Mouse (Mus musculus) limb, embryonic 13.5 days (tissue): ENCODE measurements around the gene Ccnl2. TPM values are rescaled to one million over a fixed set of nuclear protein-coding genes. Genes with fewer than 3 reads are reported as not detected.
A peak's percentile ranks its signal among the peaks of the same experiment; 100 is the strongest.
"Not testable (repeated sequence)": the region's sequence is repeated elsewhere in the genome, so short reads cannot be mapped to it uniquely, and the experiment has no call there.

Experiments used
- ATAC-seq: fragments of 200-750 bp; cut with Nextera tagmentation; 2 replicates; pipeline ENCODE4 v1.8.0; 2017; ENCODE audit warnings: low read depth, moderate number of reproducible peaks, moderate TSS enrichment; ENCODE audit not compliant: low FRiP score
- H3K27ac ChIP-seq: fragments of 300-500 bp; sonication (generic); 2 replicates; pipeline ENCODE4 v1.5.1; 2015; ENCODE audit warnings: inconsistent platforms, mild to moderate bottlenecking, moderate library complexity
- H3K27me3 ChIP-seq: fragments of 300-500 bp; sonication (generic); 2 replicates; pipeline ENCODE4 v1.6.1; 2015; ENCODE audit warnings: mild to moderate bottlenecking, inconsistent platforms
- H3K36me3 ChIP-seq: fragments of 300-500 bp; sonication (generic); 2 replicates; pipeline ENCODE4 v1.6.1; 2015; ENCODE audit warnings: inconsistent platforms, mild to moderate bottlenecking, moderate library complexity
- H3K4me1 ChIP-seq: fragments of 300-500 bp; sonication (generic); 2 replicates; pipeline ENCODE4 v1.6.1; 2015; ENCODE audit warnings: inconsistent platforms
- H3K4me2 ChIP-seq: fragments of 300-500 bp; sonication (generic); replicated peaks from 2 replicates; pipeline ENCODE4 v1.6.1; 2015; ENCODE audit warnings: inconsistent platforms, mild to moderate bottlenecking, moderate library complexity
- H3K4me3 ChIP-seq: fragments of 300-500 bp; sonication (generic); 2 replicates; pipeline ENCODE4 v1.5.1; 2015; ENCODE audit warnings: moderate library complexity, mild to moderate bottlenecking, inconsistent platforms
- H3K9ac ChIP-seq: fragments of 300-500 bp; sonication (generic); 2 replicates; pipeline ENCODE4 v1.6.1; 2015; ENCODE audit warnings: mild to moderate bottlenecking, inconsistent platforms
- H3K9me3 ChIP-seq: fragments of 300-500 bp; sonication (generic); 2 replicates; pipeline ENCODE4 v1.6.1; 2016; ENCODE audit warnings: inconsistent platforms
- WGBS: fragments of 180-500 bp; shearing (Covaris S2); methylation state at CpG from one replicate; pipeline ENCODE4 v1.1.7; 2015; 5-methylcytosine and 5-hydroxymethylcytosine counted together
- polyA plus RNA-seq: library from polyadenylated mRNA; unstranded; fragments of >200 nt; fragmentation: Nextera tagmentation; extraction: Ambion mirVana; gene quantifications from 2 replicates; pipeline ENCODE4 v1.2.1, GENCODE M21; 2015

The Ccnl2 gene
- polyA plus RNA-seq, 1 experiment from 2014 or later = 231 TPM

DNA sequence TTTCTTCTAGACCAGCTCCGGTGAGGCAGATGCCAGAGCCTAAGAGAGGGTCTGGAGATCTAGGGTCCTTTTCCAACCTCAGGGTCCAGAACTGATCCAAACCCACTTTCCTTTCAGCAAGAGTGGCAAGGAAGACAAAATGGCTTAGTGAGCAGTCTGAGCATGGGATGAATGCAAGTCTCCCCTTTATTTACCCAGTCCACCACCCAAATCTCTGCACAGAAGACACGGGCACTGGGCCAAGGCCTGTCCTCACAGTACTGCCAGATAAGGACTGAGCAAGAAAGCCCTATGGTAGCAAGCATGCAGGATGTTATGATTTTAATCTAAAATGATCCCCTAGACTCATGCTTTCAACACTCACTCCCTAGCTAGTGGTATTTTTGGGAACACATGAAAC lies 34.5 kb upstream of the Ccnl2 start:
- H3K4me3 ChIP-seq = no peak overlapping the region
- no peaks in the 10 kb centered on the region for H3K9me3 ChIP-seq
- no peak overlapping the region for H3K4me2 ChIP-seq
- no peak for ATAC-seq
- no peaks in the 10 kb centered on the region for H3K36me3 ChIP-seq
- H3K27ac ChIP-seq = no peak overlapping the region
- peaks cover 21% of the 10 kb centered on the region for H3K4me1 ChIP-seq
- H3K27me3 ChIP-seq = peaks cover 17% of the 10 kb centered on the region
- H3K9ac ChIP-seq = no peak overlapping the region
- WGBS = 77% methylated on average over 2 of the region's 2 CpGs

GRCm38 (mm10) chr4:155779498-155779897 lies 32.8 kb upstream of the Ccnl2 start:
- Histone ChIP-seq H3K27ac (no peak overlapping the region), H3K9me3 (no peaks in the 10 kb centered on the region), H3K4me2 (no peak overlapping the region), H3K27me3 (0 out of 2 replicates have a peak, but pooled peaks cover 9% of the 10 kb centered on the region), H3K4me3 (no peak overlapping the region), H3K36me3 (no peaks in the 10 kb centered on the region), H3K4me1 (peaks cover 18% of the 10 kb centered on the region), H3K9ac (0 out of 2 replicates have a peak overlapping the region, but pooled peaks have one; percentile 8)
- 83% methylated on average over 4 of the region's 4 CpGs for WGBS
- ATAC-seq = no peak

GRCm38 (mm10) chr4:155780895-155781294 lies 31.4 kb upstream of the Ccnl2 start:
- Histone ChIP-seq H3K9ac (no peak overlapping the region), H3K4me2 (no peak overlapping the region), H3K27me3 (0 out of 2 replicates have a peak, but pooled peaks cover 3% of the 10 kb centered on the region), H3K9me3 (no peaks in the 10 kb centered on the region), H3K4me1 (peaks cover 10% of the 10 kb centered on the region; the same call in 1 of the 2 replicates), H3K4me3 (no peak overlapping the region), H3K36me3 (no peaks in the 10 kb centered on the region), H3K27ac (peak overlapping the region; percentile 39; the same call in 1 of the 2 replicates)
- WGBS = 20% methylated on average over 6 of the region's 6 CpGs
- ATAC-seq = peak; percentile 61

DNA sequence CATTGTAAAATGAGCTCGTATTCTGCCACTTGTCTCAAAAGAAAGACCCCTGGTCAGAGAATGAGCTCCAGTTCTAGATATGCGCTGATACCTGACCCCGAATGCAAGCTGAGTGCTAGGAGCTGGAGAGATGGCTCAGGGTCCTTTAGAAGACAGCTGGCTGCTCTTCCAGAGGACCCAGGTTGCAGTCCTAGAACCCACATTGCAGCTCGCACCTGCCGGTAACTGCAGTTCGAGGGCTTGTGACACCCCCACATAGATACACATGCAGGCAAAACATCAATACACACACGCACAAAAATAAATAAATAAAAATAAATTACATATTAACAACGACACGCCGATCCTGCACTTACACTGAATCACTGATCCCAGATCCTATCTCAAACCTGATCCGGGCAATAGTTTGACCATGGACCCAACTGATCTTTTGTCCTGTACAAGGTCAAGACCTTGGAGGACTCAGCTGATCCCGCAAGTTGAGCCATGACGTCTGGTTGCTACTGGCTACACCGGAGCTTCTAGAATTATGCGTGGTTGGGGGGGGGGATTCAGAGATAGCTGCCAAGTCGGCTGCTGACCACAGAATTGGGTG lies 28.7 kb upstream of the Ccnl2 start:
- Histone ChIP-seq H3K9ac (peak overlapping the region; percentile 86; the same call in 1 of the 2 replicates), H3K36me3 (no peaks in the 10 kb centered on the region)
- ATAC-seq = no peak

DNA sequence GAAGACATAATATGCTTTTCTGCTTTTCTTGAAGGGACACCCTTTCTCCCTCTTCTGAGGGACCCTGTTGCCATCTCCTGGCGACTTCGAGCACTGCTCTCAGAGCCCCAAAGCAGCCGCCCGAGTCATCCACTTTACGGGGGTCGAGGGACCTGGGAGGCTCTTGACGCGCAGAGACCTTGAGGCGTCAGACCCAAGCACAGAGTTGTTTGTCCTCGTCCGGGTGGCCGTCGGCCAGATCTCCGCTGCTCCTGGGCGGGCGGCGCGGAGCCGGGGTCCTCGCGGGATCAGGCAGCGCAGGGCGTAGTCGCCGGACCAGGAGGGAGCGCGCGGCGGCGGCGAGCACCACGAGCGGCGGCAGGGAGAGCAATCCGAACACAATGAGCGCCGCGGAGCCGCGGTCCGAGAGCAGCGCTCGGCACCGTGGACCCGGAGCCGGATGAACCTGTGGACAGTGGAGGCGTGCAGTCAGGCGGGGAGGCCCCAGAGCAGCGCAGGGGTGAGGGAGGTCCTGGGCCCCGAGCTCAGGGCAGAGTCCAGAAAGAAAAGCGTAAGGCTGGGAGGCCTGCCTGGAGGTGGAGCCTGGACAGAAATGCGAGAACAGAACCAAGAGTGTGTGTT lies 28.1 kb upstream of the Ccnl2 start:
- Histone ChIP-seq H3K9me3 (no peaks in the 10 kb centered on the region), H3K4me3 (peak overlapping the region; percentile 60), H3K36me3 (no peaks in the 10 kb centered on the region), H3K4me1 (peaks cover 10% of the 10 kb centered on the region; the same call in 1 of the 2 replicates), H3K9ac (peak overlapping the region; percentile 86), H3K27ac (peak overlapping the region; percentile 67), H3K27me3 (no peaks in the 10 kb centered on the region), H3K4me2 (peak overlapping the region; percentile 77)
- ATAC-seq = peak; percentile 81
- under 1% methylated on average over 51 of the region's 52 CpGs for WGBS

More for the DNA sequence above, 28.7 kb upstream of the Ccnl2 start:
- Histone ChIP-seq H3K4me2 (peak overlapping the region; percentile 77), H3K4me3 (peak overlapping the region; percentile 60), H3K4me1 (peaks cover 10% of the 10 kb centered on the region; the same call in 1 of the 2 replicates), H3K9me3 (no peaks in the 10 kb centered on the region), H3K27me3 (no peaks in the 10 kb centered on the region), H3K27ac (no peak overlapping the region)
- 46% methylated on average over 16 of the region's 16 CpGs for WGBS

GRCm38 (mm10) chr4:155785246-155785645 lies 27.0 kb upstream of the Ccnl2 start:
- H3K4me1 ChIP-seq = peaks cover 10% of the 10 kb centered on the region; the same call in 1 of the 2 replicates
- ATAC-seq = no peak
- H3K9ac ChIP-seq = no peak overlapping the region
- WGBS = 81% methylated on average over 10 of the region's 10 CpGs
- no peaks in the 10 kb centered on the region for H3K9me3 ChIP-seq
- no peak overlapping the region for H3K27ac ChIP-seq
- H3K4me2 ChIP-seq = no peak overlapping the region
- no peaks in the 10 kb centered on the region for H3K36me3 ChIP-seq
- H3K4me3 ChIP-seq = no peak overlapping the region
- no peaks in the 10 kb centered on the region for H3K27me3 ChIP-seq

DNA sequence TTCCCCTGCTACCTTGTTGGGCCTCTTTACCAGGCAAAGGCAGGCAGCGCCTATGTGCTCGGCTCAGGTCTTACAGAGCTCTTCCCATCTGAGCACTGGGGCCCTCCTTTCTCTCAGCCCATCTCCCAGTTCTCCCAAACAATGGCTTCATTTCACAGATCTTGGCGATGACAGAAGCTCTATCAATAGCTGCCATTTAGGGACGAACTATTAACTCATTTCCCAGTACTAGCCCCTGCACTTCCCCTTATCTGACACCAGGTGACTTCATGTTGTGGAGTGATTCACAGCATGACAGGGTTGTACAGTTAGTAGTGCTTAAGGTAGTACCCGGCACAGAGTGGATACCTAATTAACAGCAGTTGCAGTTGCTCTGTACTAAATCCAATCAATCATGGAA lies 26.5 kb upstream of the Ccnl2 start, which contains the start of gene Tmem88b:
TSS of gene Tmem88b (minus strand) at position 56 of the 400 bp plus-strand sequence.
- Histone ChIP-seq H3K4me1 (peaks cover 10% of the 10 kb centered on the region; the same call in 1 of the 2 replicates), H3K9me3 (no peaks in the 10 kb centered on the region), H3K9ac (no peak within 1 kb of the TSS; the same call in 1 of the 2 replicates), H3K36me3 (no peaks in the 10 kb centered on the region), H3K27ac (no peak within 1 kb of the TSS), H3K4me2 (peak within 1 kb of the TSS; percentile 77), H3K27me3 (no peaks in the 10 kb centered on the region), H3K4me3 (peak within 1 kb of the TSS; percentile 60)
- ATAC-seq = no peak
- 70% methylated on average over 5 of the region's 5 CpGs for WGBS

GRCm38 (mm10) chr4:155788300-155788699 lies 24.0 kb upstream of the Ccnl2 start:
- H3K9ac ChIP-seq = no peak overlapping the region

GRCm38 (mm10) chr4:155788833-155789232 lies 23.5 kb upstream of the Ccnl2 start:
- not testable (repeated sequence) for H3K4me2 ChIP-seq, H3K4me1 ChIP-seq, H3K4me3 ChIP-seq, H3K36me3 ChIP-seq, H3K27me3 ChIP-seq, H3K9me3 ChIP-seq, H3K27ac ChIP-seq, ATAC-seq, H3K9ac ChIP-seq
- 76% methylated on average over 4 of the region's 4 CpGs for WGBS

More at GRCm38 (mm10) chr4:155788300-155788699, 24.0 kb upstream of the Ccnl2 start:
- Histone ChIP-seq H3K27ac (no peak overlapping the region), H3K36me3 (no peaks in the 10 kb centered on the region), H3K4me3 (no peak overlapping the region), H3K4me2 (no peak overlapping the region), H3K4me1 (peaks cover 10% of the 10 kb centered on the region; the same call in 1 of the 2 replicates), H3K27me3 (peaks cover 5% of the 10 kb centered on the region; the same call in 1 of the 2 replicates), H3K9me3 (no peaks in the 10 kb centered on the region)
- ATAC-seq = no peak
- WGBS = 71% methylated on average over 3 of the region's 3 CpGs

GRCm38 (mm10) chr4:155790021-155790489 lies 22.2 kb upstream of the Ccnl2 start, which contains the start of gene Ankrd65:
Gene Ankrd65 (plus strand): TSS chr4:155790439.
- no peak for ATAC-seq
- Histone ChIP-seq H3K9ac (no peak within 1 kb of the TSS; the same call in 1 of the 2 replicates), H3K27me3 (peaks cover 5% of the 10 kb centered on the region; the same call in 1 of the 2 replicates), H3K9me3 (no peaks in the 10 kb centered on the region), H3K4me1 (no peaks in the 10 kb centered on the region), H3K4me2 (no peak within 1 kb of the TSS), H3K27ac (no peak within 1 kb of the TSS), H3K36me3 (no peaks in the 10 kb centered on the region), H3K4me3 (no peak within 1 kb of the TSS)
- WGBS = 77% methylated on average over 3 of the region's 3 CpGs

DNA sequence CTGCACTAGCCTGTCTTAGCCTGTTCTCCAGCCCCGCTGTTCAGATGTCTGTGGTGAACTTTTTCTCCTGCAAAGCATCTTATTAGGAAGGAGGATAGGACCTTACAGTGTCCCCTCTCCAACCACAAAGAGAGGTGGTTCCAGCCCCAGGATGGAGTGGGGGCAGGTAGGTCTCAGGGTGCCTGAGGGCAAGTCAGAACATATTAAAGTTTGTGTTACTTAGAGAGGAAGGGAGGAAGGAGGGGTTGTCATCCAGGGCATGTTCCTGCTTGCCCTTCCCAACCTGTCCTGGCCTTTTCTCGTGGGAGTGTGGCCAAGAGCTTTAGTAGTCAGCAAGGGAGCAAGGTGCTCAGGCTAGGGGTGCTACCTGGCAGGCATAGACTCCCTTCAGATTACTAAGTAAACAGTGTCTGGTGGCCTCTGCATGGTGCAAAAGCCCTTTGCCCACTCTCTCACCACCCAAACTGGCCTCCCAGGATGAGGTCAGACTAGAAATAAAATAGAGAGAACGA lies 21.6 kb upstream of the Ccnl2 start:
- no peaks in the 10 kb centered on the region for H3K36me3 ChIP-seq
- H3K4me2 ChIP-seq = no peak overlapping the region
- no peaks in the 10 kb centered on the region for H3K4me1 ChIP-seq
- H3K27ac ChIP-seq = no peak overlapping the region
- H3K9me3 ChIP-seq = no peaks in the 10 kb centered on the region
- H3K27me3 ChIP-seq = peaks cover 5% of the 10 kb centered on the region; the same call in 1 of the 2 replicates
- no peak overlapping the region for H3K9ac ChIP-seq
- no peak for ATAC-seq
- 63% methylated on average over 3 of the region's 3 CpGs for WGBS
- no peak overlapping the region for H3K4me3 ChIP-seq
